Mouse (Mus musculus): ENCODE results near the gene Mtmr4.

DNA sequence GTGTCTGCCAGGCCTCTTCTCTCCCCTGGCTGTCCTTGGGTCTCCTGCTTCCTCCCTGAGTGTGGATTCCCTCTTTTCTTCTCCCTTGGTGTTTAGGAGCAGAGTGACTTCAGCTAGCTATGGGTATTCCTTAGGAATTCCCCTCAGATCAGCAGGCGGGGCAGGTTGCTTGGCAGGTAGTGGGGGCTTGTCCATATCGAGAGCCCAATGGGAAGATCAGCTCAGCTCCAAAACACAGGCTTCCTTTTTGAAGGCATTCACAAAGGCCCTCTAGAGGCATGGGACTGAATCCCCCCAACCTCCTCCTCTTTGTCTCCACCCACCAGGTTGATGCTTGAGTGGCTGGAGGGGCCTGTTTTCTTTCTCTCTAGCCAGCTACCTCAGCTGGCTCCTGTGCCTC, 4.5 kb downstream of the Mtmr4 start:
- TF ChIP-seq CTCF (IDR thresholded peaks at IDR 0.05; ENCODE audit: extremely low read depth, insufficient read depth, insufficient read length, insufficient replicate concordance) (no peak), POLR2A (IDR thresholded peaks at IDR 0.05; ENCODE audit: low read depth, low read length) (no peak)
